Mouse (Mus musculus) cerebellum, postnatal 36 days (tissue): ENCODE measurements at regions not wholly inside any gene's neighbourhood (a gene's known extent, or its start where the extent isn't known, plus 50 kb on each side); places are given as distances from the start of the nearest gene placed in this dataset.

Experiments
- DNase-seq, 2 experiments: peaks; one replicate each; pipeline ENCODE4 v3.0.0; 2021 to 2022; ENCODE audit warnings: mixed read lengths in 2 of 2

GRCm38 (mm10) chr12:71370091-71370490 lies 60.4 kb downstream of the Dact1 start:
- DNase-seq: no peak

- DNase-seq: no peak
Observed at GRCm38 (mm10) chr12:71371948-71372347, 62.3 kb downstream of the Dact1 start.

- no peak for DNase-seq
Observed at GRCm38 (mm10) chr12:71373633-71374032, 63.9 kb downstream of the Dact1 start.

GRCm38 (mm10) chr12:71376446-71376845 lies 66.8 kb downstream of the Dact1 start:
- DNase-seq: no peak

GRCm38 (mm10) chr12:71376966-71377365 lies 67.3 kb downstream of the Dact1 start:
- DNase-seq: no peak

GRCm38 (mm10) chr12:71379626-71380423 lies 70.1 kb downstream of the Dact1 start:
- no peak for DNase-seq

GRCm38 (mm10) chr12:71380424-71380761 lies 70.7 kb downstream of the Dact1 start:
- no peak for DNase-seq

GRCm38 (mm10) chr12:71386251-71386650 lies 76.6 kb downstream of the Dact1 start:
- DNase-seq: no peak

- DNase-seq: no peak
Observed at GRCm38 (mm10) chr12:71391481-71391880, 81.8 kb downstream of the Dact1 start.

- DNase-seq: no peak
Observed at GRCm38 (mm10) chr12:71393752-71394151, 84.1 kb downstream of the Dact1 start.

GRCm38 (mm10) chr12:71397456-71397855 lies 87.8 kb downstream of the Dact1 start:
- no peak for DNase-seq

GRCm38 (mm10) chr12:71398701-71399100 lies 89.0 kb downstream of the Dact1 start:
- peak; percentile 81 to 85 for DNase-seq

- DNase-seq: no peak
Observed at GRCm38 (mm10) chr12:71400201-71400600, 90.5 kb downstream of the Dact1 start.

- DNase-seq: no peak
Observed at GRCm38 (mm10) chr12:71401621-71402416, 92.1 kb downstream of the Dact1 start.

- DNase-seq: no peak
Observed at GRCm38 (mm10) chr12:71407294-71407693, 97.6 kb downstream of the Dact1 start.

- DNase-seq: no peak
Observed at GRCm38 (mm10) chr12:71408396-71409050, 98.8 kb downstream of the Dact1 start.

GRCm38 (mm10) chr12:71412331-71412730 lies 102.6 kb downstream of the Dact1 start:
- no peak for DNase-seq

- DNase-seq: no peak
Observed at GRCm38 (mm10) chr12:71416968-71417367, 107.3 kb downstream of the Dact1 start.

- no peak for DNase-seq
Observed at GRCm38 (mm10) chr12:71418186-71418585, 108.5 kb downstream of the Dact1 start.

- no peak for DNase-seq
Observed at GRCm38 (mm10) chr12:71419161-71419560, 109.5 kb downstream of the Dact1 start.

GRCm38 (mm10) chr12:71426023-71426719 lies 116.5 kb downstream of the Dact1 start:
- DNase-seq: no peak

- no peak for DNase-seq
Observed at GRCm38 (mm10) chr12:71427974-71428373, 118.3 kb downstream of the Dact1 start.
